Comparison of ENCODE assay signal across 4 mouse cellular contexts in the genomic region with DNA sequence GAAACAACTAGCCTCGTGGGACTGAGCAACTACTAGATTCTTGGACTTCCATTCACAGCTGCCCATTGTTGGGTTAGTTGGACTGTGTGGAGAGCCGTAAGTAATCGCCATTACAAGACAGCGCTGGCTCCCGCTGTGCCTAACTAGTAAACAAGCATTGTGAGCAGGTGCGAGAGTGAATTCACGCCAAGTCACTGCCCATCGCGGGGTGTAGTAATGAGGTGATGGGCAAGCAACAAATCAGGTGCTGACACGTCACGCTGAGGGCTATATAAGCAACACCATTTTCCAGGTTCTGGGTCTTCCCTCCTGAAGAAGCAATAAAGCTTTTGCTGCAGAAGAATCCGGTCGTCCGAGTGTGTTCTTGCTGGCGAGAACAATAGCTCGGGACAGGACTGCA. TPM values are rescaled to one million over a fixed set of nuclear protein-coding genes. Genes with fewer than 3 reads are reported as not detected.
"Had no signal": no experiment of that assay in that cellular context is flagged by ENCODE, and none has a peak within 500 bp of the region (broad histone marks: within the 10 kb centered on the region; RNA-seq: fewer than 3 reads in every experiment).

No protein-coding gene starts in this region.

RNA-seq across cellular contexts. Expression of gene Gipc2, which starts 29.9 kb away (rescaled TPM):
- total RNA-seq: megakaryocyte progenitor cell, adult 5-6 weeks; megakaryocyte-erythroid progenitor cell, adult 5-6 weeks; monocyte, adult 5-6 weeks had no signal
- polyA plus RNA-seq: macrophage had no signal
